Mouse (Mus musculus): ENCODE measurements around the gene Pbx1.

Gene Pbx1

DNA sequence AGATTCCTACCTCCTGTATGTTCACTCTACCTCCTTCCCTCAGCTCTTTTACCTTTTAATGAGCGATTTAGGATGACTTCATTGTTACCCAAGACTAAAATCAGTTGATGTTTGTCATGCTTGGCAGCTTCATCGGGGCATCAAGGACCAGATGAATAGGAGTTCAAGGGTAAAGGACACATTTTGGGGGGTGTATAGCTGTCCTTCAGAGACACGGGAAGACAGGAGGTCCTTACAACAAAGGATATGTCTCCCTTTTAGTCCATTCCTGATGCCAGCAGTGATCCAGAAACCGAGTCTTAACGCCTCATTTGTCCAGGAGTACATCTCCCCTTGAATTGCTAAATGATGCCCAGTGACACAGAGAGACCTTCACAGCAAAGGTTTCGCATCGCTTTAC lies 343.4 kb downstream of the Pbx1 start:
- no peak for DNase-seq (ENCODE audit: low spot score in 2 of 2)

DNA sequence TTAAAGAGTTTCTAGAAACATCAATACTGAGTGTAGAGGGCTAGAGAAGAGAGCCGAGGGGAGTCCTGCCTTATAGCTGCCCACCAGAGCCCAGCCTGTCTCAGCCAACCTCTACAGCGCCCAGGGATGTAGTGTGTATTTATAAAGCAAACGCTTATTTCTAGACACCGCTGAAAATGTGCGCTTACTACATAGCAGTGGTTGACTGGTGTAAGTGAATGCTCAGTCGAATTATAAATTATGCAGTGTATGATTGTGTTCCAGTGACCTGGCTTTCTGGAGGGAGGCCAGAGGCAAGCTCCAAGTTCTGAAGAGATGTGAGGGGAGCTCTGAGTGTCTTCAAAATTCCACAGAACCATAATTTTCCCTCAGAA lies 352.7 kb downstream of the Pbx1 start:
- DNase-seq (ENCODE audit: low spot score in 2 of 2) = no peak

DNA sequence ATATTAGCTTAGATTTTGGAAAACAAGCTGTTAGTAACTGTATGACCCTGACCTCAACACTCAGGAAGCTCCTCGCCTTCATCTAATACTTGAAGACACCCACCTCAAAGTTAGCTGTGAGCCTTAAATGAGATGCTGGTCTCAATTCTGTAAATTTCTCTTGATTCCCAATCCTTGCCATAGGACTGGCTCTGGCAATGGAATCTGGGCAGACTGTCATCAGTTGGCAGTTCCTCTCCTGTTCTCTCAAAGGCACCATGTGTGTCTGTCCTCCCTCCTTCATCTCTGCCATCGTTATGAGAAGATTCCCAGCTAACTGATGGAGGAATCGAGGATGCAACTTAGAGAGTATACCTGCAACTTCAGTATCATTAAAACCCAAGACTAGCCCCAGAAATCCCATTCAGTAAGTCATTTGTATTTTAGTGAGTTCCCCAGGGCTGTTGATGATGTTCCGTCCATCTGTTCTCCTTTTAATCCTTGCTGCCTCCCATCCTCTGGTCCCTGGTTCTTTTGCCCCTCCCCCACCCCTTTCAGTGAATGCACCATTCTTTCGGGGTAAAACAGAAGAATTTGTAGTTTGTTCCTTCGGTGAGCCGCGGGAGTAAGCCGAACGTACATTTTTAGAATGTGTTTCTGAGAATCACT lies 353.2 kb downstream of the Pbx1 start:
- no peak for DNase-seq (ENCODE audit: low spot score in 2 of 2)

DNA sequence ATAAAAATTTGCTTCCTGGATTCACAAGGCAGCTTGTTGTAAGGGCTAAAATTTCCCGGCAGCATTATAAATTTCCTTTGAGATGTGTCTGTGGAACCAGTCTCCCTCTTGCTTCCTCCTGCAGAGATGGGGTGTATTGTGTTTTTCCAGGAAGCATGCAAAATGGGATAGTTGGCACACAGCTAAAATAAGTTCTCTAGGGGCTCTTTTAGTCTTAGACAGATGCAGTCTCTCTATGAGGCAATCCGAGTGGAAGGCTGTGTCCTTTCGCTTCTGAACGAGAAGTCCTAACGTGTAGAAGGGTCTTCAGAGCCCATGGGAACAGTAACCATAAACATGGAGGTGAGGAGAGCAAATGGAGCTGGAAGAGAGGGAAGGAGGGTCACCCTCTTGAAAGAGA lies 360.1 kb downstream of the Pbx1 start:
- DNase-seq (ENCODE audit: low spot score in 2 of 2) = no peak

DNA sequence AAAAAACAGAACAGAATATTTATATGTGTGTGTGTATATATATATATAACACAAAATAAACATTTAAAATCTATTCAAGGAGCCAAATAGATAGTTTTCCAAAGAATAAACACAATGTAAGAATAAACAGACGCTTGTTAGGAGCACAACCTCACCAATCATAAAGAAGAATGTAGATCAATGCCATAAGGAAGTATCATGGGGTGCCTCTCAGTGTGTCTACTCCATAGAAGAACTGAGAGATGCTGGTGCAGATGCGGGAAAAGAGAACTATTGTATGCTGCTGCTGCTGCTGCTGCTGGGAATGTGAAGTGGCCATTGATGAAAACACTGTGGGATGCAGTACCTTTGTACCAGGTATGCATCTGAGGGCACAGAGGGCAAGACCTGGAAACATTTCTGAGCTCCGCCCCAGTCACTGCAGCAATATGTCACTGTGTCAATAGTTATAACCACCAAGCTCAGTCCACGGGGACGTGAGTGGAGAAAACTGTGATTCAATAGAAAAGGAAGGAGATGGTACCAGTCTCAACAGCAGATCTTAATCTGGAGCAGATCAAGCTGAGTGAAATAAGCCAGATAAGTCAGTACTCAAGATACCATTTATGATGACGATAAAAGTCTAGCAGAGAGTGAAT lies 361.7 kb downstream of the Pbx1 start:
- DNase-seq (ENCODE audit: low spot score in 2 of 2) = no peak

DNA sequence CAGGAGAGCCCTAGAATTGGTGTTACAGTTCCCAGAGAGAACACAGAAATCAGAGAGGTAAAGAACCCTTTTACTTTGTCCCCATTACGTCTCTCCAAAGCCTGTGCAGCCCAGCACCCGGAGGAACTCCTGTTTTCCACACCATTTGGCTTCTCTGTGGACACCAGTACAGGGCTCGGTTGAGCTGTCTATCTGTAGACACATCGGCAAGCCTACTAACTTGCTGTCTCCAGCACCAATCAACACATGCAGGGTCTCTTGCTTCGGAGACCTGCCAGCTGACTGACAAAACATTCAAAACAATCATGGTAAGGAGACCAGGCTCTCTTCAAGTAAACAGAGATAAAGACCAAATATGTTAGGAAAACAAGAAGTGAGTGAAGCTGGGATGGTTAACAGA lies 362.3 kb downstream of the Pbx1 start:
- DNase-seq (ENCODE audit: low spot score in 2 of 2) = no peak
